ENCODE assay signal across 8 mouse cellular contexts in genomic region chr2:3726501-3727078, GRCm38 (mm10).
DNase-seq lines count a peak whose midpoint lies in the region; ATAC-seq and TF ChIP-seq lines count a peak whose summit lies in the region.

No protein-coding gene starts in this region.

- ATAC-seq in kidney, embryonic 16.5 days (ENCODE audit: low FRiP score, low TSS enrichment): peak; percentile 42
- ATAC-seq in CD4-positive, CD25-positive, alpha-beta regulatory T cell, adult 4 months: peak; percentile 53
- peak; percentile 59; the same call in 1 of the 2 replicates for ATAC-seq in embryonic facial prominence, embryonic 14.5 days (ENCODE audit: low read depth)
- no peak for ATAC-seq in limb, embryonic 14.5 days (ENCODE audit: low FRiP score, low read depth)
- peak; percentile 54 for ATAC-seq in stomach, postnatal 0 days (ENCODE audit: low FRiP score, low TSS enrichment)

- 31% methylated on average over 13 of the region's 13 CpGs for WGBS in kidney, embryonic 16.5 days
- 40% methylated on average over 13 of the region's 13 CpGs for WGBS in embryonic facial prominence, embryonic 14.5 days
- 25% methylated on average over 13 of the region's 13 CpGs for WGBS in limb, embryonic 14.5 days
- WGBS in stomach, postnatal 0 days: 33% methylated on average over 13 of the region's 13 CpGs

- no peaks in the 10 kb centered on the region for H3K9me3 ChIP-seq in kidney, embryonic 16.5 days (ENCODE audit: low read length)
- H3K9me3 ChIP-seq in embryonic facial prominence, embryonic 14.5 days (ENCODE audit: control insufficient read depth, low read length): no peaks in the 10 kb centered on the region
- no peaks in the 10 kb centered on the region for H3K9me3 ChIP-seq in limb, embryonic 14.5 days (ENCODE audit: control insufficient read depth, low read length)
- H3K9me3 ChIP-seq in stomach, postnatal 0 days (ENCODE audit: control insufficient read depth, low read length): no peaks in the 10 kb centered on the region

- H3K4me1 ChIP-seq in kidney, embryonic 16.5 days (ENCODE audit: insufficient read depth, low read length): peaks cover 36% of the 10 kb centered on the region
- peaks cover 22% of the 10 kb centered on the region for H3K4me1 ChIP-seq in embryonic facial prominence, embryonic 14.5 days (ENCODE audit: control insufficient read depth, insufficient read depth, low read length)
- peaks cover 20% of the 10 kb centered on the region for H3K4me1 ChIP-seq in limb, embryonic 14.5 days (ENCODE audit: control insufficient read depth, insufficient read depth, low read length)
- H3K4me1 ChIP-seq in stomach, postnatal 0 days (replicated peaks; ENCODE audit: control insufficient read depth, insufficient read depth): peaks cover 9% of the 10 kb centered on the region; the same call in 1 of the 2 replicates

- H3K4me3 ChIP-seq in kidney, embryonic 16.5 days (ENCODE audit: low read length): no peak overlapping the region
- H3K4me3 ChIP-seq in embryonic facial prominence, embryonic 14.5 days (ENCODE audit: low read depth, low read length): no peak overlapping the region
- H3K4me3 ChIP-seq in limb, embryonic 14.5 days (replicated peaks; ENCODE audit: low read length): 0 out of 2 replicates have a peak overlapping the region, but pooled peaks have one; percentile 4
- H3K4me3 ChIP-seq in stomach, postnatal 0 days (ENCODE audit: low read depth, low read length): no peak overlapping the region

- H3K9ac ChIP-seq in kidney, embryonic 16.5 days (replicated peaks; ENCODE audit: low read length): peak overlapping the region; percentile 31; the same call in 1 of the 2 replicates
- peak overlapping the region; percentile 20; the same call in 1 of the 2 replicates for H3K9ac ChIP-seq in embryonic facial prominence, embryonic 14.5 days (ENCODE audit: low read depth, low read length)
- H3K9ac ChIP-seq in limb, embryonic 14.5 days (ENCODE audit: low read depth, low read length, severe bottlenecking): no peak overlapping the region
- H3K9ac ChIP-seq in stomach, postnatal 0 days (ENCODE audit: low read length): no peak overlapping the region

- DNase-seq in kidney, adult 18-20 months: no peak
- DNase-seq in embryonic facial prominence, embryonic 14.5 days (ENCODE audit: low spot score): peak; percentile 62
- DNase-seq in limb, embryonic 14.5 days (ENCODE audit: low spot score): no peak
- no peak for DNase-seq in stomach, postnatal 0 days (ENCODE audit: low spot score)
- no peak for DNase-seq in ovary, adult 18-20 months (ENCODE audit: low spot score)
- no peak for DNase-seq in right cerebral cortex, postnatal 10 days (ENCODE audit: low spot score in 2 of 2)

- no peaks in the 10 kb centered on the region for H3K27me3 ChIP-seq in kidney, embryonic 16.5 days (ENCODE audit: insufficient read depth, low read length)
- H3K27me3 ChIP-seq in embryonic facial prominence, embryonic 14.5 days (replicated peaks; ENCODE audit: control insufficient read depth, insufficient read depth, low read length): no peaks in the 10 kb centered on the region
- H3K27me3 ChIP-seq in limb, embryonic 14.5 days (ENCODE audit: control insufficient read depth, insufficient read depth, low read length): no peaks in the 10 kb centered on the region
- H3K27me3 ChIP-seq in stomach, postnatal 0 days (ENCODE audit: control insufficient read depth, insufficient read depth, low read length): no peaks in the 10 kb centered on the region

- peak overlapping the region; percentile 21 for H3K4me2 ChIP-seq in kidney, embryonic 16.5 days (replicated peaks; ENCODE audit: low read depth, low read length)
- H3K4me2 ChIP-seq in embryonic facial prominence, embryonic 14.5 days (ENCODE audit: low read depth, low read length): peak overlapping the region; percentile 34
- H3K4me2 ChIP-seq in limb, embryonic 14.5 days (replicated peaks; ENCODE audit: low read depth, low read length, severe bottlenecking): 0 out of 2 replicates have a peak overlapping the region, but pooled peaks have one; percentile 4
- H3K4me2 ChIP-seq in stomach, postnatal 0 days (replicated peaks; ENCODE audit: low read depth): peak overlapping the region; percentile 23; the same call in 1 of the 2 replicates

- no peaks in the 10 kb centered on the region for H3K36me3 ChIP-seq in kidney, embryonic 16.5 days (ENCODE audit: insufficient read depth, low read length)
- no peaks in the 10 kb centered on the region for H3K36me3 ChIP-seq in embryonic facial prominence, embryonic 14.5 days (ENCODE audit: control insufficient read depth, insufficient read depth, low read length)
- H3K36me3 ChIP-seq in limb, embryonic 14.5 days (ENCODE audit: control insufficient read depth, insufficient read depth, low read length): no peaks in the 10 kb centered on the region
- no peaks in the 10 kb centered on the region for H3K36me3 ChIP-seq in stomach, postnatal 0 days (ENCODE audit: control insufficient read depth, insufficient read depth, low read length)

- TF ChIP-seq CTCF in stomach, postnatal 0 days (IDR thresholded peaks at IDR 0.05; ENCODE audit: low read depth): no peak

- TF ChIP-seq POLR2A in limb, embryonic 14.5 days (IDR thresholded peaks at IDR 0.05; ENCODE audit: borderline replicate concordance, extremely low read depth, insufficient read depth, insufficient read length): no peak

- H3K27ac ChIP-seq in kidney, embryonic 16.5 days (ENCODE audit: low read length): peak overlapping the region; percentile 82
- peak overlapping the region; percentile 67 for H3K27ac ChIP-seq in embryonic facial prominence, embryonic 14.5 days (replicated peaks; ENCODE audit: low read depth, low read length)
- H3K27ac ChIP-seq in limb, embryonic 14.5 days (replicated peaks; ENCODE audit: low read depth, low read length): 0 out of 2 replicates have a peak overlapping the region, but pooled peaks have one; percentile 8
- peak overlapping the region; percentile 73 for H3K27ac ChIP-seq in stomach, postnatal 0 days (replicated peaks)

- no peak for TF ChIP-seq EP300 in stomach, postnatal 0 days (optimal IDR thresholded peaks at IDR 0.05)

Comparison
In these comparisons a context has a peak if more than half of its experiments do, and no peak if none do; other contexts are left out.
1. H3K27ac ChIP-seq: peak in every context shown above with its lines; median percentile 82 in kidney, embryonic 16.5 days; 73 in stomach, postnatal 0 days; 67 in embryonic facial prominence, embryonic 14.5 days; 8 in limb, embryonic 14.5 days.
2. H3K9ac ChIP-seq: peak in kidney, embryonic 16.5 days (single experiment) and embryonic facial prominence, embryonic 14.5 days (single experiment); none in limb, embryonic 14.5 days (single experiment) and stomach, postnatal 0 days (single experiment).
3. Peak in every context shown above with its lines, with median percentiles within 50 percentile points of each other: H3K4me2 ChIP-seq.